Mouse (Mus musculus): ENCODE data around the gene Clrn3.
A peak's percentile ranks its signal among the peaks of the same experiment; 100 is the strongest.
"Not testable (repeated sequence)": the region's sequence is repeated elsewhere in the genome, so short reads cannot be mapped to it uniquely, and the experiment has no call there.

Gene Clrn3

GRCm38 (mm10) chr7:135528515-135528914, at the start of gene Clrn3:
TSS of gene Clrn3 (minus strand) at chr7:135528654.
- DNase-seq: no peak

- no peak for DNase-seq
Observed at GRCm38 (mm10) chr7:135576329-135576728, 47.9 kb upstream of the Clrn3 start.

DNA sequence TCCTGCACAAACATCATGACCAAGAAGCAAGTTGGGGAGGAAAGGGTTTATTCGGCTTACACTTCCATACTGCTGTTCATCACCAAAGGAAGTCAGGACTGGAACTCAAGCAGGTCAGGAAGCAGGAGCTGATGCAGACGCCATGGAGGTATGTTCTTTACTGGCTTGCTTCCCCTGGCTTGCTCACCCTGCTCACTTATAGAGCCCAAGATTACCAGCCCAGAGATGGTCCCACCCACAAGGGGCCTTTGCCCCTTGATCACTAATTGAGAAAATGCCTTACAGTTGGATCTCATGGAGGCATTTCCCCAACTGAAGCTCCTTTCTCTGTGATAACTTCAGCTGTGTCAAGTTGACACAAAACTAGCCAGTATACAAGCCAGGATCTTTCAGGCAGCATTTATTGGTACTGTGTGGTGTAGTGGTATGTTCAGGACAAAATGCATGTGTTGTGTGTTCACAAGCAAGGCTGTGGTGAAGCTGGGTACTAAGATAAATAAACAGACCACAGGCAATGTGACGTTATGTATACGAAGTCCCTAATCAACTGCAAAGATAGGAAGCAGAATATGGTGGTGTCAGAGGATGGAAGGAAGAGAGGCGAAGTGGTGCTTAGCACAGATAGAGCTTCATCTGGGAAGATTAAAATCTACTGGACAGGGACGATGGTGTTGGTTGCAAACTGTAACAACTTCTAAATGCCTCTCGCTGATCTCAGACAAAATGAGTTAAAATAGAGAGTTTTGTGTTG, 47.0 kb upstream of the Clrn3 start:
- DNase-seq: not testable (repeated sequence)

- DNase-seq: no peak
Observed at GRCm38 (mm10) chr7:135571951-135572559, 43.6 kb upstream of the Clrn3 start.

DNA sequence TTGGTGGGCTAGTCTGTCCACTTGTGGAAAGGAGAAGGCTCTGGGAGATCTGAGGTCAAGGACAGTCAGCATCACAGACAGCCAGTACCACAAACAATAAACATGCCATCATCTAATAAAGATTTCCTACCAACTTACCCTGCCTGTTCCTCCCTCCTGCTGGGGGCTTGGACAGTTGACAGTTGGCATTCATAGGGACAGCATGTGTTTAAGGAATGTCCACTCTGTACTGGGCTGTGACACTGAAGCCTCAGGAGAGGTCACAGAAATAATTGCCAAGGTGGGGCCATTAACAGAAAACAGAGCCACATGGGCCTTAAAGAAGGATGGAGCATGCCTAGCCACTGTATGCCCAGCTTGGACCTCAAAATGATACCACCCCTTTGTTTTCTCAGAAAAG, 42.9 kb upstream of the Clrn3 start:
- DNase-seq: no peak

DNA sequence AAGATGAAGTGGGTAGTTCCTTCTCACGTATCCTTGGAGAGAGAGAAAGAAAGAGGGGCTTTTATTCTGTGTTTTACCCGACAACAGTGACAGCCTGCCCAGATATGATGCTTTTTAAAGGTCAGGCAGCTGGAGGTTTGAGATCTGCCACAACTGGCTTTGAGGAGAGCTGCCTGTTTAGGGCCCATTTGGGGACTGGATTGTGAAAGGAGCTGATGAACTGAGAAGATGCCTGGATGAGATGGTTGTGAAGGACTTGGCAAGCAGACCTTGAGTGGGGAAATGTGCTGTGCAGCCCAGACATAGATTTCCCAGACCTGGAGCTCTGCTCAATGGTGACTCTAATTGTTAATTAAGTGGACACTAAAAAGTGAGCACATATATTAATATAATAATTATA, 40.1 kb upstream of the Clrn3 start:
- no peak for DNase-seq

- no peak for DNase-seq
Observed at GRCm38 (mm10) chr7:135567582-135567981, 39.1 kb upstream of the Clrn3 start.

- DNase-seq: no peak
Observed at GRCm38 (mm10) chr7:135566013-135566412, 37.6 kb upstream of the Clrn3 start.

GRCm38 (mm10) chr7:135564022-135564421, 35.6 kb upstream of the Clrn3 start:
- DNase-seq: no peak

DNA sequence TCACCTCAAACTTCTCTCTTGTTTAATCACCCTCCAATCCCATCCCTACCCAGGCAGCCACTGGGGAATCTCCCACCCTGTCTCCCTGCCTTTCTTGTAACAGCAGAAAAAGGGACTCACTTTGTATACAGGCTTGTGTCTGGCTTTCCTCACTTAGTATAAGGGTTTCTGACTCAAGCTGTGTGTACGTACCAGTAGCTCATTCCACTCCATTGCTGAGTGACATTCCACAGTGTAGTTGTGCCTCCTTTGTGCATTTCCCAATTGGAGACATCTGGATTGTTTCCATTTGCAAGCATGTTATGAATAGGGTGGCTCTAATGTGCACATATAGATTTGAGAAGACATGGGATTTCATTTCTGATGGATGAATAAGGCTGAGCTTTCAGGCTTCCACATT, 31.8 kb upstream of the Clrn3 start:
- no peak for DNase-seq

GRCm38 (mm10) chr7:135556663-135557402, 28.4 kb upstream of the Clrn3 start:
- no peak for DNase-seq

GRCm38 (mm10) chr7:135553550-135553949, 25.1 kb upstream of the Clrn3 start:
- DNase-seq: no peak

DNA sequence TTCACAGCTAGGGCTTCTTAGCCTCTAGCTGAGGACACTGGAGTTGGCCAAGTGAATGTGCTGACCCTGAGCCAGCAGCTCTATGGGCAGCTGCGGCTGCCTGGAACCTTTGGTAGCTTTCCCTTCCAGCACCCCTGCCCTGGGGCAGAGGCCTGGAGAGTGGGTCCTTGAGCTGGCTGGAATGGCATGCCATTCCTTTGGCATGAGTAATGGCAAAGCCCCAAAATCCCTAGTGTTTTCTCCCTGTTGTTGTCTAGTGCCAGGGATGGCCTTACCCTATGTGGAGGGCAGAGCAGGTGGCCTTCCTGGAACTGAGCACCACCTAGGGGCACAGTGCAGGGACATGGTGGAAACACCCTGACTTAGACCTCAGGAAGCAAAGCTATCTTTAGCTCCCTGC, 23.1 kb upstream of the Clrn3 start:
- DNase-seq: no peak

GRCm38 (mm10) chr7:135548434-135548833, 20.0 kb upstream of the Clrn3 start:
- no peak for DNase-seq

- peak; percentile 59 for DNase-seq
Observed at GRCm38 (mm10) chr7:135546530-135546929, 18.1 kb upstream of the Clrn3 start.

GRCm38 (mm10) chr7:135545957-135546356, 17.5 kb upstream of the Clrn3 start:
- no peak for DNase-seq

- no peak for DNase-seq
Observed at GRCm38 (mm10) chr7:135544321-135544720, 15.9 kb upstream of the Clrn3 start.

DNA sequence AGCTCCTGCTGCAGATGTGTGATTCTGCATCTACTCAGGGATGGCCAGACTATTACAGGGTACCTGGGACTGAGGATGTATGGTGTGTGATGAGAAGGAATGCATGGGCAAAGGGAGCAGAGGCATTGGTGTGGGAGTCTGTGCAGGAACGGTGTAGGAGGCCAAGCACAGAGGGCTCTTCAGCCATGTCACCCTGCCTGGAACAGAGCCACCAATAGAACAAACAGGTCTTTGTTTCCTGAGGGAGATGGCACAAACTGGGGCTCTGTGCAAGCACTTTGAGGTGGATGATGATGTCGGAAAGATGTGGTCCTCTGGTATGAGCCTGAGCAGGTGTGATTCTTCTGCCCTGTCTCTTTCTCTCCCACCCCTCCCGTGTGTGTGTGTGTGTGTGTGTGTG, 14.6 kb upstream of the Clrn3 start:
- no peak for DNase-seq

DNA sequence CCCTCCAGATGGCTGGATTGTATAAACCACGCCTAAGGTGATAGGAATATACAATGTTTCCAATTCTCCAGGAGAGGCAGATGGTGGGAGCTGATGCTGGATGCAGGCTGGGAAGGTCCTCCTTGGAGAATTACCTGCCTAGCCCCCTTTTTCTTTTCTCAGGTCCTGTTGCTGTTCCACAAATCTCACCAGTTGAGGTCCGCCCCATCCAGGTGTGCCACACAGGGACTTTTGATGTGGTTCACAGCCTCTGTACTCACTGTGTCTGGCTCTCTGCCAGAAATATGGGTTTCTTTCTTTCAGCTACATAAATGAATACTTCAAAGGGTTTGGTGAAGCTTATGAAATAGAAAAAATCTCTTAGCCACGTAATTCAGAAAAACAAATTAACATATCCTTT, 13.8 kb upstream of the Clrn3 start:
- DNase-seq: peak; percentile 85

DNA sequence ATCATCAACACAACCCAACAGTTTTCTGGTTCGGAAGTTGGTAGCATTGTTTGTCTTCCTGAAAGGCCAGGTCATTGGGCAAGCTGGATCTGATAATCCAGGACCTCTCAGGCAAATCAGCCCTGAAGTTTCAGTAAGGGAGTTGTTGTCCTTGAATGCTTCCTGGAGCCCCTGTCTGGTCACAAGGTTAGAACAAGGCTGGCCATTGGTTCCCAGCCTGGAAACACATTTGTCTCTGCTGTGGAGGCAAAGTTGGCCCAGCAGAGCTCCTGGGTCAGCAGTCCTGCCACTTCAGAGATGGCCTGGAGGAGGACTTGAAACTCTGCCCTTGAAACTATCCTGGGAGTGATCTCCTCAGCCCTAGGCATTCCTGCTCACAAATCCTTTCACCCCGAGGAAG, 11.0 kb upstream of the Clrn3 start:
- no peak for DNase-seq

DNA sequence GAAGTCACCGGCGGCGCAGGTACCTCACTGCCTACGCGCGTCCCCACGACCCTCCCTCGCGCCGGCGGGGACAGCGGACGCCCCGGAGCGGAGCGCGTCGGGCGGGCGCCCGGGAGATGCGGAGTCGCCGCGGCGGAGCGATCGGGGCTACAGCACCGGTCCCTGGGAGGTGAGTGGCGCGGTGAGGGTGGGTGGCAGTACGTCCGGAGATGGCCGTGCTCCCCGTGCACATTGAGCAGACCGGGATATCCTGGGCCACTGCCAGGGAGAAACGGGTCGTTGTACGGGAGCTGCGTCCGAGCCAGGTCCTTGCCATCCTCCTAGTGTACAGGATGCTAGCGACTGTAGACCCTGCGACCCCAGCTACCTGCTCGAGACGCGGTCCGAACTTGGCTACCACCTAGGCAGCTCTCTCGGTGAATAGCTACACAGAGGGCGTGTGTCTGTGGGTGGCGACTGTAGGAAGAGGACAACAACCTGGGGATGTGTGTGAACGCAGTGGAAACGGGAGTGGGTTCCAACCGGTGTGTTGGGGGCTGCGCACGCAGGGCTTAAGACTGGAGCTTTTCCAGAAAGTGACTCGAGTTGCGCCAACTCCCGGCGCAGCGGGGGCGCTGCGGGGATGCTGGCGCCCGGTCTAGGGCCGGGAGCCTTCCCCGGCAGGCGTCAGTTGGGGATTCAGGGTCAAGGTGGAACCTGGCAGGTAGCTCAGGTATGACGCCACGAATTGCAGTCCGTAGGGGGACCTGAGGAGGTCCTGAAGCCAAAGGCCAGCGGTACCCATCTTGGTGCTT, 9.7 kb upstream of the Clrn3 start:
- DNase-seq: no peak

GRCm38 (mm10) chr7:135537341-135537901, 9.0 kb upstream of the Clrn3 start, which contains the start of gene Ptpre:
TSS of gene Ptpre (plus strand) at chr7:135537481.
- DNase-seq: peak; percentile 81

- no peak for DNase-seq
Observed at GRCm38 (mm10) chr7:135535908-135536307, 7.5 kb upstream of the Clrn3 start.
